Mouse (Mus musculus) embryo, embryonic 10 days (tissue): ENCODE data around the gene Olfr1145.

Source experiments
- DNase-seq: peaks from one replicate; pipeline ENCODE4 v3.0.0-alpha.2; 2015; ENCODE audit warnings: low spot score

The Olfr1145 gene

GRCm38 (mm10) chr2:87809522-87809921 is at the start of gene Olfr1145:
Olfr1145 (plus strand) TSS chr2:87809822.
- DNase-seq = no peak

- no peak for DNase-seq
Measured at GRCm38 (mm10) chr2:87776143-87776542, 33.5 kb upstream of the Olfr1145 start.

- DNase-seq = no peak
Measured at GRCm38 (mm10) chr2:87779183-87779582, 30.4 kb upstream of the Olfr1145 start, which contains the start of gene Olfr152. Olfr152 (plus strand) TSS chr2:87779483.

- DNase-seq = no peak
Measured at GRCm38 (mm10) chr2:87800292-87800691, 9.3 kb upstream of the Olfr1145 start, which contains the start of gene Olfr1143. Olfr1143 (plus strand) TSS chr2:87800592.

- DNase-seq = no peak
Measured at GRCm38 (mm10) chr2:87830233-87830632, 20.6 kb downstream of the Olfr1145 start, which contains the start of gene Olfr1148. Olfr1148 (plus strand) TSS chr2:87830533.

GRCm38 (mm10) chr2:87843693-87844092 is 34.1 kb downstream of the Olfr1145 start, which contains the start of gene Olfr1150-ps1:
Olfr1150-ps1 (plus strand) TSS chr2:87843993.
- DNase-seq = no peak

- DNase-seq = no peak
Measured at GRCm38 (mm10) chr2:87855562-87855961, 45.9 kb downstream of the Olfr1145 start, which contains the start of gene Olfr1151. Olfr1151 (plus strand) TSS chr2:87855862.
